Mouse (Mus musculus) gastrocnemius, adult 2 months (tissue): Measurements from ENCODE around the gene Acoxl. TPM values are rescaled to one million over a fixed set of nuclear protein-coding genes. Genes with fewer than 3 reads are reported as not detected.

Experiments used
- DNase-seq: peaks from one replicate; pipeline ENCODE4 v3.0.0; 2022
- H3K27ac ChIP-seq: fragments of 200-600 bp; 2 replicates; pipeline ENCODE4 v1.8.1; 2022; ENCODE audit warnings: mild to moderate bottlenecking
- H3K4me3 ChIP-seq: fragments of 200-600 bp; 2 replicates; pipeline ENCODE4 v1.8.1; 2022; ENCODE audit warnings: mild to moderate bottlenecking, moderate library complexity
- CTCF ChIP-seq: fragments of 200-600 bp; IDR thresholded peaks from 2 replicates; pipeline ENCODE4 v1.8.1; 2022; ENCODE audit warnings: antibody characterized with exemption, mild to moderate bottlenecking, moderate library complexity
- intact Hi-C: fragments of 180-260 bp; cut with DNase I; formaldehyde crosslinking; loops from one replicate; pipeline ENCODE4 v1.15.1; 2025
- total RNA-seq, 2 experiments: library from RNA; stranded (reverse); gene quantifications; 2 replicates each; pipeline ENCODE4 v1.2.3; 2021

Gene Acoxl
- total RNA-seq, 2 experiments from 2014 or later, result 0.20 TPM; not detected in 1

GRCm38 (mm10) chr2:127983301-127983700 lies 144.6 kb downstream of the Acoxl start:
- Histone ChIP-seq H3K27ac (no peak overlapping the region), H3K4me3 (no peak overlapping the region)
- no peak for TF ChIP-seq CTCF
- DNase-seq, result no peak
- intact Hi-C loops, result no loop called here

- no peak for DNase-seq
- Histone ChIP-seq H3K4me3 (no peak overlapping the region), H3K27ac (no peak overlapping the region)
- TF ChIP-seq CTCF, result no peak
- intact Hi-C loops, result no loop called here
Measured at GRCm38 (mm10) chr2:127983981-127984380, 145.3 kb downstream of the Acoxl start.

GRCm38 (mm10) chr2:127987706-127988105 lies 149.0 kb downstream of the Acoxl start:
- H3K27ac ChIP-seq, result no peak overlapping the region
- TF ChIP-seq CTCF, result no peak
- intact Hi-C loops, result no loop called here
- no peak overlapping the region for H3K4me3 ChIP-seq
- no peak for DNase-seq

- DNase-seq, result peak; percentile 49
- intact Hi-C loops, result no loop called here
- TF ChIP-seq CTCF, result no peak
- Histone ChIP-seq H3K27ac (no peak overlapping the region), H3K4me3 (no peak overlapping the region)
Measured at GRCm38 (mm10) chr2:127990856-127991479, 152.3 kb downstream of the Acoxl start.

GRCm38 (mm10) chr2:127991656-127992055 lies 153.0 kb downstream of the Acoxl start:
- peak; percentile 27 for DNase-seq
- no peak overlapping the region for H3K27ac ChIP-seq
- TF ChIP-seq CTCF, result no peak
- intact Hi-C loops, result no loop called here
- H3K4me3 ChIP-seq, result no peak overlapping the region

GRCm38 (mm10) chr2:128008662-128009423 lies 170.2 kb downstream of the Acoxl start:
- Histone ChIP-seq H3K27ac (no peak overlapping the region), H3K4me3 (no peak overlapping the region)
- intact Hi-C loops, result no loop called here
- TF ChIP-seq CTCF, result no peak
- no peak for DNase-seq

- intact Hi-C loops, result no loop called here
- TF ChIP-seq CTCF, result no peak
- DNase-seq, result no peak
- Histone ChIP-seq H3K27ac (no peak overlapping the region), H3K4me3 (no peak overlapping the region)
Measured at GRCm38 (mm10) chr2:128014613-128015012, 175.9 kb downstream of the Acoxl start.

- intact Hi-C loops, result no loop called here
- TF ChIP-seq CTCF, result no peak
- H3K4me3 ChIP-seq, result no peak overlapping the region
- no peak overlapping the region for H3K27ac ChIP-seq
- no peak for DNase-seq
Measured at GRCm38 (mm10) chr2:128015602-128016001, 176.9 kb downstream of the Acoxl start.

GRCm38 (mm10) chr2:128020039-128020907 lies 181.6 kb downstream of the Acoxl start:
- TF ChIP-seq CTCF, result no peak
- H3K4me3 ChIP-seq, result no peak overlapping the region
- no peak overlapping the region for H3K27ac ChIP-seq
- DNase-seq, result no peak
- intact Hi-C loops, result no loop called here

GRCm38 (mm10) chr2:128020908-128021193 lies 182.2 kb downstream of the Acoxl start:
- intact Hi-C loops, result no loop called here
- H3K27ac ChIP-seq, result no peak overlapping the region
- no peak overlapping the region for H3K4me3 ChIP-seq
- no peak for TF ChIP-seq CTCF
- DNase-seq, result no peak

GRCm38 (mm10) chr2:128023855-128024254 lies 185.2 kb downstream of the Acoxl start:
- Histone ChIP-seq H3K4me3 (no peak overlapping the region), H3K27ac (no peak overlapping the region)
- no peak for DNase-seq
- no peak for TF ChIP-seq CTCF
- intact Hi-C loops, result no loop called here

GRCm38 (mm10) chr2:128027696-128028095 lies 189.0 kb downstream of the Acoxl start:
- intact Hi-C loops, result no loop called here
- no peak overlapping the region for H3K4me3 ChIP-seq
- TF ChIP-seq CTCF, result no peak
- DNase-seq, result no peak
- H3K27ac ChIP-seq, result no peak overlapping the region

- no peak overlapping the region for H3K4me3 ChIP-seq
- TF ChIP-seq CTCF, result no peak
- intact Hi-C loops, result no loop called here
Measured at GRCm38 (mm10) chr2:128029968-128030367, 191.3 kb downstream of the Acoxl start.

More at GRCm38 (mm10) chr2:128029968-128030367, 191.3 kb downstream of the Acoxl start:
- no peak for DNase-seq
- no peak overlapping the region for H3K27ac ChIP-seq
